Mouse (Mus musculus) kidney, postnatal 14 days (tissue): ENCODE data around the gene Kat2a.

Experiments used
- DNase-seq: peaks from one replicate; pipeline ENCODE4 v3.0.0; 2022; ENCODE audit warnings: mixed read lengths

Gene Kat2a

DNA sequence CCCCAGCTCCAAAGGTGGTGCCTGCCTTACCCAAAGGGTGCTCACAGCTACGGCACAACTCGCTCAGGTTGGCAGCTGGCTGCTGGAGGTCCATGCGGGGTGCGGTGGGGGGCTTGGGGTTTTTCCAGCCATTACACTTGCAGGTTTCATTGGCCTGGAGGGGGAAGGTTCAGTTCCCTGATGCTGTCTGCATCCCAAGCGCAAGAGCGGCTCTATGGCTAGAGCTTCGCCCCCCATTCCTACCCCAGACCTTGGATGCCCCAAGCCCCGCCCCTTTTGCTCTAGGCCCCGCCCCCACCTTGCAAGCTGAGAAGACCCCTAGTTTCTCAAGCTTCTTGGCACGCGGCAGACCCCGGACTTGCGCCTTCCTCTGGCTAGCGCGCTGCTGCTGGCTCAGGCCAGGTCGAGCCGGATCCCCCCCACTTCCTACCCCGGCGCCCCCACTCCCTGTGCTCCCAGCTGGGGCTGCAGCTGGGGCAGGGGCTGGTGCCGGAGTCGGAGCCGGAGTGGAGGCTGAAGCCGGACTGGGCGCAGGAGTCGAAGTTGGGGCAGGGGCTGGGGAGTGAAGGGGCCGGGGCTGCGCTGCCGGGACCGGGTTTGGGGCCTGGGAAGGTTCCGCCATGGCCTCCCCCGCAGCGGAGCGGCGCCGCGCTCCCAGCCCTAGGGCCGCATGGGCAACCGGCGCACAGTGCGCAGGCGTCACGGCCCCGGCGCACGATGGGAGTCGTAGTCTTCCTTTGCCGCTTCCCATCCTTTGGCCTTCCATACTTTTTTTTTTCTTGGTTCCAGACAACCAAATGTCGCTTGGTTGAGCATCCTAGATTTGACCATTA, at the start of gene Kat2a:
Gene Kat2a, minus strand, starts transcription at position 683 of the 833 bp plus-strand sequence.
- DNase-seq: peak; percentile 92

DNA sequence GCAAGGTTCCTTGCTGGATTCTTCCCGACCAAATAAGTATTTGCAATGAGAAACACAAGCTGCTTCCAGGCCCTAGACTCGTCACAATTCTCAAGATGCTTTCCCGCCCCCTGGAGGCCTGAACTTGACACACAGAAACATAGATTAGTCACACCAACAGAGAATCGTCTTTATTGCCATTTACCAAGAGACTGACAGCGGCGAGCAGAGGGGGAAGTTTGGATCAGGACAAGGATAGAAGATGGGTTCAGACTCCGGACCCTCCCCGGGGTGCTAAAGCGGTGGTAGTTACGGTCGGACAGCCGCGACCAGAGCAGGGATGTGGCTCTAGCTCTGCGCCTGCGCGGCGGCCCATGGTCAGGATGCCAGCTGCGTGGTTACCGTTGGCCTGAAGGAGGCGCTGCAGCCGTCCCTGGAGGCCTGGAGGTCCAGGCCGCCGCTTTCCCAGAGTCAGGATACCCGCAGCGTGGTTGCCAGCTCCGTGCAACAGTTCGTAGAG, 49.3 kb upstream of the Kat2a start:
- peak; percentile 87 for DNase-seq

DNA sequence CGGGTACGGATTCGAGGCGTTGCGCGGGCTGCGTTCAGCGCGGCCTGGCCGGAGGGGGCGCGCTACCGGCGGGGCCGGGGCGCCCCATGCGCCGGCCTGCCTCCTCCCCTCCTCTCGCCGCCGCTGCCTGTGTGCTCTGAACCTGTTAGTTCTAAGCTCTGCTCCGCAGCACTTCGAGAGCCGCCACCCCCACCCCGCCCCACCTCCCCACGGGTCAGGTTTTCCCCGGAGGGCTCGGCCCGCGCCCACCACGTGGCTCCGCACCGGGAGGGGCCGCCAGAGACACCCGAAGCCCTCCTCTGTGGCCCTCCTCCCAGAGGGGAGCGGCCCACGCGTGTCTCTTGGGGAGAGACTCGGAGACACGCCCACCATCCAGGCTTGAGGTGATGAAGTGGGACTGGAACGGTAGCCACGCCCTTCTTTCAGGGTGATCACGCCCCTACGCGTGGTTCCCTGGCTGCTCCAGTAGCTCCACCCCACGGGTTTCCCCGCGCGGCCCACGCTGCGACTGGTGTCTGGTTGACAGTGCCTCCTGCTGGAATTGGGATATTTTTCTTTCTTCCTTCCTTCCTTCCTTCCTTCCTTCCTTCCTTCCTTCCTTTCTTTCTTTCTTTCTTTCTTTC, 47.5 kb upstream of the Kat2a start, which contains the start of gene Kcnh4:
Gene Kcnh4, minus strand, starts transcription at position 332 of the 623 bp plus-strand sequence.
- DNase-seq: peak; percentile 33

DNA sequence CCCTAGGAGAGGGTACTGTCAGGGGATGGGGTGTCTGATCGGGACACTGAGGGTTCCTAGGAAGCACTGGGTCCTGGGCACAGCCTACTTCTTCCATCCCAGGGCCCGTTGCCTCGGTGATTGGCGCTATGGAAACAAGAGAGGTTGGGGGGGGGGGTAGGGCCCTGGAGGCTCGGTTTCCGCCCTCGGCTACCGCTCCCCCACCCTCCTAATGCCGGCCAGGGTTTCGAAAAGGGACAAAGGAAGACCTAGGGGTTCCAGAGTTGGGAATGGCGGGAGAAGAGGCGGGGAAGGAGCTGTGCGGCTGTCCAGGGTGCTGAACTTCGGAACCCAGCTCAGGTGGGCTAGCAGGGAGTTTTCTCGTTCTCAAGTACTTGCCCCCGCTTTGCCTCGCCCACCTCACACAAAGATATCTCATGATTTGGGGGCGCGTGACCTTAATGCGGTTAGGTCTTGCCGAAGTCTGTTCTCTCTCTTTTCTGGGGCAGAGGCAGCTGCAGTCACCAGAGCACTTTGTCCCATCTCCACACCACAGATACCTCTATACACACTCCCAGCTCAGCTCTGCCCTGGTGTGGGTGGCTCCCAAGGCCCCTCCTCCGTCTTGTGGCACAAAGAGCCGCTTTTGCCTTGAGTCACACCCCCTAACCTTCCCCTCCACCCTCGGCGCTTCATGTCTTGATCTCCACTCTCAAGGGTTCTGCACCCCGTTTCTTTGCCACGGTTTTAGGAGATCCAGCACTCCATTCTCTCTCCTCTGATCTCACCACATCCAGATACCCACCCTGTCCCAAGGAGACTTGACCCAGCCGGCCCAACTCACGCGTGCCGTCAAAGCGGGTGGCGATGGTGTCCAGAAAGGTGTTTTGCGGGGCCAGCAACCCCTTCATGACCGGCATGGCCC, 46.7 kb upstream of the Kat2a start:
- DNase-seq: peak; percentile 62

GRCm38 (mm10) chr11:100757566-100757965, 45.3 kb upstream of the Kat2a start:
- DNase-seq: no peak

- DNase-seq: no peak
Measured at GRCm38 (mm10) chr11:100756476-100756875, 44.2 kb upstream of the Kat2a start.

- DNase-seq: no peak
Measured at GRCm38 (mm10) chr11:100754693-100755057, 42.4 kb upstream of the Kat2a start.

- DNase-seq: no peak
Measured at GRCm38 (mm10) chr11:100754021-100754692, 41.9 kb upstream of the Kat2a start.

GRCm38 (mm10) chr11:100752294-100752693, 40.0 kb upstream of the Kat2a start:
- peak; percentile 33 for DNase-seq

DNA sequence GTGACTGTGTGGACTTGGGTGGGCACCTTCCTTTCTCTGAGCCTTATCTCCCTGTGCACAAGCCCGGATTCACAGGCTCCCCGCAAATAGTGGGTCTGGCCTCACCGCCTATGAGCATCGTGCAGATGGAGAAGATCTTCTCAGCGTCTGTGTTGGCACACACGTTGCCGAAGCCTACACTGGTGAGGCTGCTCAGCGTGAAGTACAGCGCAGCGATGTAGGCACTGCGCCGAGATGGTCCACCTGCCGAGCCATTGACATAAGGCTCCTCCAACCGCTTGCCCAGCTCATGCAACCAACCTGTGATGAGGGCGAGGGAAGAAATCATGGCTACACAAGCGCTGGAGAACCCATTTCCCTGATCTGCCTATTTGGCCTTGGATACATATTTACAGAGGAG, 37.9 kb upstream of the Kat2a start:
- DNase-seq: no peak

GRCm38 (mm10) chr11:100749469-100749868, 37.2 kb upstream of the Kat2a start:
- DNase-seq: no peak

DNA sequence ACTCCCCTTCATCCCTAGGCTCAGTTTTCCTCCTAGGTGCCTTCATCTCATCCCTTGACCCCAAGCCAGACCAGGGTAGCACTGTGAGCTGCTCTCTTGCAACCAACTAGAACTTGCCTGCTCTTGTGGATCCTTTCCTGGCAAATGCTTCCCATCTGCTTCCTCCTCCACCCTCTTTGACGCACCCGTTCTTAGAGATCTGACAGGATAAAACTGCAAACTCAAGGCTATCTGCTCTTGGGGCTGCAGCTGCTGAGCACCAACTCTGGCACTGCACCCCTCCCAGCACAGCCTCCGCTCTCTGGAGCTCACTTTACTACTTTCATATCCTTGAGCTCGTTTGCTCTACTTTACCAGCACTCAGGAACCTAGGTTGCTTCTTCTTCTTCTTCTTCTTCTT, 36.4 kb upstream of the Kat2a start:
- DNase-seq: no peak

GRCm38 (mm10) chr11:100747114-100747513, 34.8 kb upstream of the Kat2a start:
- no peak for DNase-seq

GRCm38 (mm10) chr11:100746546-100746945, 34.3 kb upstream of the Kat2a start:
- no peak for DNase-seq

DNA sequence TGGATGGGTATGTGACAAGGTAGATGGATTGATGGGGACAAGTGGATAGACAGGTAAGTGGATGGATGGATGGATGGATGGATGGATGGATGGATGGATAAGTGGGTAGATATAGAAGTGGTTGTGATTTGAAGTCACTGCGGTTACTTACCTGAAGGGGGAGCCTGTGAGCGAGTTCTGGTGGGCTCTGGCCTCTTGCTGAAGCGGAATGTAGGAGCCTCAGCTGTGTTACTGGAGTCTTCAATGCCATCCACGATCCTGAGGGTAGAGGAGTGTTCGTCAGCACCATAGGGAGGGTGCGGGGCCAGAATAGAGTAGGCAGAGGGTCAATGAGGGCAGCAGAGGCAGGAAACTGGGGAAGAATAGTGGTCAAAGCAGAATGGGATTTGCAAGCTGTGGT, 32.8 kb upstream of the Kat2a start:
- DNase-seq: peak; percentile 55

DNA sequence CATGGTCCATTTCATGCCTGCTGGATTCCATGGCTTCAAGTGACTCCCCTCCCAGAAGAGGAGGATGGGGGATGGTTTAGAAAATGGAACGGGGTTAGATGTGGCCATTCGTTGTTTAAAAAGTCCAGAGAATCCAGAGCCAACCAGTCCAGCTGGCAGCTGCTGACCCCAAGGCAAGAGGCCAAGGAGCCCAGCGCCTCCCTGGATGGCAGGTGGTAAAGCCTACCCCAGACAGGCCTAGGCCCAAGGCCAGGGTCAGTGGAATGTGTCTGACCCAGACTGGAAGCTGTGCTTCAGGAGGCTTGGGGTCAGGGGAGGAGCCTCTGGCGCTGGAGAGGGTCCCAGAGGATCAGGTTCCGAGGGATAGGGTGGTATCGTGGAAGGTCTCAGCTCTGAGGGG, 29.1 kb upstream of the Kat2a start:
- DNase-seq: peak; percentile 61

DNA sequence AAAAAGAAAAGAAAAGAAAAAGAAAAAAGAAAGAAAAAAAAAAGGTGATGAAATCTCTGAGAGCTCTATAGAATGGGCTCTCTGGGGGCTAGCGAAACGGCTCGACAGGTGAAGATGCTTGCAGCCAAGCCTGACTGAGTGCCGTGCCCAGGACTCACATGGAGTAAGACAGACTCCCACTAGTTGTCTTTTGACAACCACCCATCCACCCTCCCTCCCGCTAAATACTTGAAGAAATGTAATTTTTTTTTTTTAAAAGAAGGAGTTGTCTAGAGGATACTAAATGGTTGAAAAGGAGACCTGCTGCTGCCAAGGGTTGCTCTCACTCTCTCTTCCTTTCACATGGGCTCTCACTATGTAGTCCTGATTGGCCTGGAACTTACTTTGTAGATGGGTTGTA, 26.5 kb upstream of the Kat2a start:
- DNase-seq: no peak

DNA sequence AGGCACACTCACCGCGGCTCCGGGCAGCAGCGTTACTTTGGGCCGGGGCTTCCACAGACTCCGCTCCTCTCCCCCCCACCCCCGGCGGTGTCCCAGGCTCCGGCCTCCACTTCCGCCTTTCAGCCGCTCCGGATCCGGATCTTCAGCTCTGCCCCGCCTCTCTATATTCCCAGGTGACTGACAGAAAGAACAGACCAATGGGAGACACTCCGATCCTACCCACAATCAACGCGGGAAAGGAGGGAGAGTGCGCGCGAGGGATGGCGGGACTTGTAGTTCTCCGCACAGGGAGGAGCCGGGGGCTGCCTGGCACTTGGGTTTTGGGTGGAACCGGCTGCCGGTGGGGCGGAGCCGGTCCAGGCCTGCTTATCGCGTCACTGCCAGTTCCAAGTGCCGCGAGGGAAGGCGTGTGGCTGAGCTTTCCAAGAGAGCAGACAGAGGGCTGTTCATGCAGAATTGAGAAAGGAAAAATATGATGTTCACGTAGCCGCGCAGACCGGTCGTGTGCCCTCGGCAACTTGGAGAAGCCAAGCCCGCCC, 25.9 kb upstream of the Kat2a start, which contains the start of gene Rab5c:
Gene Rab5c, minus strand, starts transcription at position 150 of the 539 bp plus-strand sequence.
- DNase-seq: peak; percentile 99

DNA sequence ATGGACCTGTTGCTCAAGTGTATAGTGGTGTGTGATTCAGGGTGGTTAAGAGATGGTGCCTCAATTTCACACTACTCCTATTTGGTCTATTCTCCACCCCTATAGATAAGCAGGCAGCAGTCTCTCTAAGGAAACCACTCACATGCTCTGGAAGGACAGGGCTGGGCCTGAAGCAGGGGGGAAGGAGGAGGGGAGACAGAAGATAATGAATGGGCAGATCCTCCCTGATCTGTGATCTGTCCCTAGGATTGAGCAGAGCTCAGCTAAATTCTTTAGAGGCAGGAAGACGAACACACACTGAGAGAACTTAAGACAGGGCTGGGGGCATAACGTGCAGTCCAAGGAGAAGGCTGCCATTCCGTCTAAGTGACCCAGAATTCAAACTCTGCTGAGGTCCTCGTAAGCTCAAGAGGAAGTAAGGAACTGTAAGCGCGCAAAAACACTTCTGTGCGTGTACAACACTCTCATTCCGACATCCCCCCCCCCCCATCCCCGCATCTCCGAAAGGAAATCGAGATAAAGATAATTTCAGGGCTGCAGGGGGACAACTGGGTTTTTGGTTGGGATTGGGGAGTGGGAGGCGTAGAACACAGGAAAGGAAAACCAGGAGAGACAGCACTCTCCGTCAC, 25.0 kb upstream of the Kat2a start:
- peak; percentile 44 for DNase-seq

DNA sequence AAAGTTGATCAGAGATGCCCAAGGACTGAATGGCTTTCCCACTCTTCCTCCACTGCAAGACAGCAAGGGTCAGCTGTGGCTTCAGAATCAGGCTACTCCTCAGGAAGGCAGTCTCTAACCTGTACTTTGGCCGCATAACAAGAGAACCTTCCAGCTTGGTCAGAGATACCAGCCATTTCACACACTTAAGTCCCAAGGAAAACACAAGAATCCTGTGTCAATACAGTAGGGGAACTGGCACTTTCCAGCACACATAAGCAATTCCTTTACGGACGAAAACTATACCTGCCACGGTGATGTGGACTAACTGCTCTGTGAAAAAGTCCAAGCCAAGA, 24.4 kb upstream of the Kat2a start:
- DNase-seq: peak; percentile 39

DNA sequence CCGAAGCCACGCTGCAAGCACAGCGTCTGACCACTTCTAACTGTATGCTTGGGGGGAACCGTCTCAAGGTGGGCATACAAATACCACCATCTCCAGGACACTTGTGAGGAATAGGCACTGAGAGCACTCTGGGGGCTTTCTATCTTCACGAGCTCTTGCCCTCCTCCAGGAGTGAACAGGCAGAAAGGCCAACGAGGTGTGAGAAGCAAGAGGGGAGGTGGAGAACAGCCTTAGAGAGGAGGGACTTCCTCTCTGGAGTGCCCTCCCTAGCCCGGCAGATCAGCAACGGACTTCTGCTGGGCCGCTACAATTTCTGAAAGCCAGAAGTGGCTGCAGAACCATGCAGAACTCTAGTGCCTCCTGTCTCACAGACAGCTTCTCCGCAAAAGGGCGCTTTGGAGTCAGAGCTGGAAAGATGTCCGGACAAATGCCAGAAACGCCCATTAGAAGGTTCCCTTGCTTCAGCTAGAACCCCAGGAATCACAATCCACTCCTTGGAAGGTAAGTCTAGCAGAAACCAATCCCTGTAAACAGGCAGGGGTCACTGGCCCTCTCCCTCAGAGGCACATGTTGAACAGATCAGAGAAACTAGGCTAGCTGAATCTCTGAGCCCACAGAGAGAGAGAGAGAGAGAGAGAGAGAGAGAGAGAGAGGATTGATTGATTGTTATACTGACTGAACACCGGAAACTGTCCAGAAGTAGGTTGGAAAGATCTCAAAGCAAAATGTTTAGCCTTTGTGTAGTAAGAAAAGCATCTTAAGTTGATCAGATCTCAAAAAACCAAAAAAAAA, 23.9 kb upstream of the Kat2a start:
- no peak for DNase-seq
